Mouse (Mus musculus) granulocyte monocyte progenitor cell, adult 5-6 weeks (primary cell): Measurements from ENCODE around the gene Tenm2. TPM values are rescaled to one million over a fixed set of nuclear protein-coding genes. Genes with fewer than 3 reads are reported as not detected.

Experiments
- ATAC-seq: replicated peaks from 2 replicates; pipeline ENCODE4 v1.8.0; 2016; ENCODE audit warnings: mild to moderate bottlenecking, moderate TSS enrichment, inconsistent platforms; ENCODE audit not compliant: poor library complexity, severe bottlenecking
- total RNA-seq, 2 experiments: library from RNA; stranded (forward) in 1 of 2; stranded (reverse) in 1 of 2; fragments of 200-712, 200-1000 nt in 1 of 2; fragments of >200 nt in 1 of 2; fragmentation: Nextera tagmentation in 1 of 2; gene quantifications; 2 replicates each; pipeline ENCODE4 v1.2.3; 2014 to 2017

The Tenm2 gene
- total RNA-seq, 2 experiments from 2014 or later: not detected

- no peak for ATAC-seq
Measured at GRCm38 (mm10) chr11:36243747-36244490, 991.8 kb downstream of the Tenm2 start.

- ATAC-seq: no peak
Measured at GRCm38 (mm10) chr11:36238890-36239289, 996.9 kb downstream of the Tenm2 start.

DNA sequence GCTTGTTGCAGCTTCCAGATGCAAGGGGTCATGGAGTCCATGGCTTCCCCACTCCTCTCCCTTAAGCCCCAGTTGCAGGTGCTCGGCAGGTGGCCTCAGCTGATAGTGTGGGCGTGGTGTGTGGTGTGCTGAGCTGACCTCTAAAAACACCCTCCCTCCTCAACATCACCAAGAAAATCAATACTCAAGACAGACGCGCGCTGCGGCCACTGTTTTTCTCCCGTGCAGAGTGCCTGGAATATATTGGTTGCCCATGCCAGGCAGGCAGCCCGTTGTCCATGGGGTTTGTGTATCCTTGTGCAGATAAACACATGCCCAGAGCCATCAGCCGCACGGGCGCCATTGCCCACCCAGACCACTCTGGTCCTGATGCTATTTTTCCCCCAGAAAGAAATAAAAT is 1007.1 kb downstream of the Tenm2 start:
- no peak for ATAC-seq

DNA sequence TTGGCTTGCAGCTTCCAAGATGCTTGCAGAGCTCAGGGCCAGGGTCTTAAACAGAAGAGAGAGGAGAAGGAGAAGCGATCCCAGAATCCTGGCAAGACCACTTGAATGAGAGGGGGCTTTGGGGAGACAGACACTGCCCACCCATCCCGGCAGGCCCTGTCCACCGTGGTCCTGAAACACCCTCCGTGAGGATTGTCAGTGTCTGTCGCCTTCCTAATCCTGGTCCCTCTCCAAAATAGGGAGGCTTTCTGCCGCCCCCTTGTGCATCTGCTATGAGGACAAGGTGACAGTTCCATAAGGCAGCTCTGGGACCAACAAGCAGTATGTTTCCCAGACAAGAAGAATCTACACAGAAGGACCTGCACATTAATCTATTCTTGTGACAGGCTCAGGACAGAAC is 1007.6 kb downstream of the Tenm2 start:
- ATAC-seq: no peak

GRCm38 (mm10) chr11:36226061-36226460 is 1009.7 kb downstream of the Tenm2 start:
- ATAC-seq: no peak

- ATAC-seq: no peak
Measured at GRCm38 (mm10) chr11:36223716-36224439, 1011.9 kb downstream of the Tenm2 start.

DNA sequence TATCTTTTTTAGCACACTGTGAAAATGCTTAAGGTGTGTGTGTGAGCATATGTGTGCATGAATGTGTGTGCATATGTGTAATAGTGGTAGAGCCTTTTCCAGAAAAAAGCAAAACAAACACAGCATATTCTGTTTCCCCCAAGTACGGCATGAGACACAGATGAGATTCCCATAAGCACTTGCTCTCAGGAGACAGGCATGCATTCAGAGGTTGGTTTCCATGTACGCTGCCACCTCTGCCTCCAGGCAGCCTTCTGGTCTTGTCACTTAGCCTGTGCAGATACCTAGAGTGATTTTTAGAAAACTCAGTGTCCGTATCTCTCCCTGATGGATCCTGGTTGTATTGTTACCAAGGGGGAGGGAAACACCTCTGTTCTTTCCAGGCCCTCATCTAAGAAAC is 1013.7 kb downstream of the Tenm2 start:
- no peak for ATAC-seq

- ATAC-seq: peak; percentile 56
Measured at GRCm38 (mm10) chr11:36221271-36221975, 1014.3 kb downstream of the Tenm2 start.

DNA sequence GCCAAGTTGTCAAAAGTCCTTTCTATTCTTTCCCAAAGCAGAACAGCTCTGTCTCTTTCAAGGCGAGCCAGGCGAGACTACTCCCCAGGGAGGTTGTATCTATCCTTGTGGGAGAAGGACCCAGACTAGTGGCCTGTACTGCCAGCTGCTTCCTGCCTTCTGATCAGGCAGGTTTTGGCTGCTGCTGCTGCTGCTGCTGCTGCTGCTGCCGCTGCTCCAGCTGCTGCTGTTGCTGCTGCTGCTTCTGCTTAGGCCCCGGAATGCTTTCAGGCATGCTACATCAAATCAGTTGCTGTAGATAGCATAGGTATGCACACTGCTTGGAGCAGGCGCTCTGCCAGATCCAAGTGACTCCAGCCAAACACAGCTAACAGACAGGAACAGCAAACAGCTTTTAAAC is 1015.1 kb downstream of the Tenm2 start:
- no peak for ATAC-seq

DNA sequence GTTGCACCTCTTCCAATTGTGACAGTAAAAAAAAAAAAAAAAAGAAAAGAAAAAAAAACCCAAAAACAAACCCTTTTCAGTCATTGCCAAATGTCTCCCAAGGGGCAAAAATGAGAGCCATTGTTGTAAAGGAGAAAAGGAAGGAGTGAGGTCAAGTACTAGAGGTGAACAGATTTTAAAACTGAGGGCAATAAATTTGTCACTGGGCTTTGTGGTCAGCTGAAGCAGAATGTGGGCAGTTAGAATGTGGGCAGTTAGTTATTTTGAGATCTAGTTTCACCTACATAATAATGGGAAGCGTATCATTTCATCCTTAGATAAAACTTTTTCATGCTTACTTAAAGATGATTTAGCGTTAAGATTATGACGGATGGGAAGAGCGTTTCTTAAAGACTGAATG is 1016.2 kb downstream of the Tenm2 start:
- no peak for ATAC-seq

GRCm38 (mm10) chr11:36214589-36214988 is 1021.2 kb downstream of the Tenm2 start:
- ATAC-seq: no peak

- ATAC-seq: no peak
Measured at GRCm38 (mm10) chr11:36204381-36204780, 1031.4 kb downstream of the Tenm2 start.

- ATAC-seq: no peak
Measured at GRCm38 (mm10) chr11:36203896-36204295, 1031.9 kb downstream of the Tenm2 start.

DNA sequence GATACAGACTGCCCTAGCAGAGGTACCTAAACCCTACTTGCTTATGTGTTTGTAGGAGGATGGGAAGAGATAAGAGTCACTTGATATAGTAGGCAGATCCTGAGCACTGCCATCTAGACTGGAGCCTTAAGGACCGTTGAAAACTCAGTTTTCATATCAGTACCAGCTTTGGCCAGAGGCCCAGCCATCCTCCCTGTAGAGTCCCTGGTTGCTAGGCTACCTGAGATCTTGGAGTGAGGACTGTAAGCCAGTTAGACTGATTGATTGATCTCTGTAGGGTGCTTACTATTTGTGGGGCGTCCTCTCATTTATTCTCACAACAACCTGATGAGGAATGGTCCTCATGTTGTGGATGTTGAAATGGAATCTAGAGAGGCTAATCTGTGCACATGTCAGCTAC is 1041.4 kb downstream of the Tenm2 start:
- no peak for ATAC-seq

DNA sequence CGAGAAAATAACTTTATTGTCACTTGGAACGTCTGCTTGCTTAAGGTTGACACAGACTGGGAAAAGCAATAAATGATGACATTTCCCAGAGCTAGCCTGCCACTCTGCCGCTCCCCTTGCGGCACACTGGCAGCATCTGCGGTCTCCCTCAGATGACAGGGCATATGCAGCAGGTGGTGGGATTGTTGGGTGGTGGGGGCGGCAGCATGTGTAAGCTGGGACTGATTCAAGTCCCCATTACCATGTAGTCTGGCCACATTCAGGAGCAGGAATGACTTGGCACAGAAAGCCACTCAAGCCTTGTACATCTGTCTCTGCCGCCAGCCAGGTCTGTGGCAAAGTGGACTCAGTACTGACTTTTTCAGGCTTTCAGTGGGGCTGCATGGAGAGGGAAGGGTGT is 1059.7 kb downstream of the Tenm2 start:
- no peak for ATAC-seq

DNA sequence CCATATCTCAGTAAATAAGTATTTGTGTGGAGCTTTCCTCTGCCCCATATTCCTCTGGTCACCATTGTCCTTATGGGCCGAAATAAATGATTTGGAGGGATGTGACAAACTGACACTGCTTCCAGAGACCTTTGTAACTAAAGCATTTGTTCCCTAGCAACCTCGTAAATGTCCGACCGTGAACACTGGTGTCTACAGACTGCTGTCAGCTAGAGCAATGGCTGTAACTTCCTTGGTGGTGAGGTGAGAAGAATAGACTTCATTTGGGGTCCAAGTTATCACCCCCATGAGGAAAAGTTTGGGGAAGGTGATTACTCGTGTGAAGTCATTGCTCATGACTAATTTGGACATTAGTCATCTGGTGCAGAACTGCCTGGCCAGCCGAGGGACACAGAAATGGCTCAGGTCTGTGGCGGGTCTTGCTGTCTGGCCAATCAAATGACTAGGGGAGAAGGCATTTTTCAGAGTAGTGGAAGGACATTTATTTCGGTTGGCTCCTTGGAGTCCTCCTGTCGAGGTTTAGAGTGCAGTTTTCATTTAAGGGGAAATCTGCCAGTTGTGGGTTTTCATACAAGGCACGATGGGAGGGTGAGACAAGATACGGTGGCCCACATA is 1062.6 kb downstream of the Tenm2 start:
- ATAC-seq: no peak

DNA sequence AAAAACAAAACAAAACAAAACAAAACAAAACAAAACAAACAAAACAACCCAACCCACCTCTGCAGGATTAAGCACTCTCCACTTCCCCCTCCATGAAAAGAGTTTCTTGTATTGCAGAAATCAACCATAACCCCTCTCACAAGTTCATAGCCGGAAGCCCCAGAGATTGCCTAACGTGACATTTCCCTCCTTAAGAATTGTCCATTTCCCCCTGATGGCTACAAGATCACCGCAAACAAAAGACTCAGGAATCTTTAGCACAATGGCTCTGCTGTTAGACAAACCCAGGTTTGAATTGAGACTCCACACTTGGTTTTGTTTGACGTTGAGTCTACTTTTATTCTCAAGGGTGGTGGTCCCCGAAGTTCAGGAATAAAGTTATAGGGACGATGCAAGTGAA is 1063.2 kb downstream of the Tenm2 start:
- ATAC-seq: no peak

- no peak for ATAC-seq
Measured at GRCm38 (mm10) chr11:36171991-36172390, 1063.8 kb downstream of the Tenm2 start.

DNA sequence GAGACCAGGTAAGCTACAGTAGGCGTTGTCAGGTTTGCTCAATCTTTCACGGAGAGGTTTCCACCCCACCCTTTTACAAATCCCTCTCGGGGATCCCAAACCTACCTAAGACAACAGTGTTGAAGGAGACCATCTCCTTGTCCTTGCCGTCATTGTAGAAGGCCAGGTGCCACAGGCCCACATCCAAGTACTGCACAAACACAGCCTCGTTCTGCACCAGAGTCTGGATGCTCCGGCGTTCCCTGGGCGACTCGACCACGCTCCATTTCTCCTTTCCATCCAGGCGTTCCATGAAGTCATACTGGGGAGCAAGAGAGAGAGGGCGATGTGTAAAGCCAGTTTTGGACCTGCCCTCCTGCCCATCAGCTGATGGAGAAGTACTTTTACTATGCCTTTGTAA is 1064.5 kb downstream of the Tenm2 start:
- ATAC-seq: no peak

DNA sequence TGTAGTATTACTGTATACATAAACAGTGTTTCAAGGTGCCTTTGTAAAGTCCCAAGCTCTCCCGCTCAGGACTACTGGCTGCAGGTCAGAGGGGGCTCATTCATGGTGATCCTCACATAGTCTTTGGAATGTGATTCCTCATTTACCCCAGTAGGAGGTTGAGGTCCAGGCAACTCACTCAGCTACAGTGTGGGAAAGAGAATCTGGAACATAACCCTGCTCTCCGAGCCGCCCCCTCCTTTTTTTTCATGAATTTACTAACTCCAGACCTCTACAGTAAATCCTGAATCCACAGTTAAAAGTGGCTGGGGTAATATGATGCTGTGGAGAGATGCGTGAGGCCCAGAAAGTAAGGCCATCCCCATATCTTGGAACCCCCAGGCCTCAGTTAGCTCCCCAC is 1066.0 kb downstream of the Tenm2 start:
- no peak for ATAC-seq
